Mouse (Mus musculus): ENCODE measurements around the gene Tram2.

The Tram2 gene

GRCm38 (mm10) chr1:21079217-21079773, at the start of gene Tram2:
Gene Tram2 (minus strand): TSS chr1:21079229.
- peak; percentile 85 to 93 for DNase-seq

GRCm38 (mm10) chr1:21124713-21125336, 45.8 kb upstream of the Tram2 start:
- no peak for DNase-seq

GRCm38 (mm10) chr1:21103784-21104183, 24.8 kb upstream of the Tram2 start:
- no peak for DNase-seq

- DNase-seq, result peak; percentile 56 to 58
These were observed 22.4 kb upstream of the Tram2 start for GRCm38 (mm10) chr1:21101221-21102006.

GRCm38 (mm10) chr1:21100726-21101125, 21.7 kb upstream of the Tram2 start:
- peak in 1 of 2 experiments; percentile 8 for DNase-seq

- DNase-seq, result no peak
These were observed 18.3 kb upstream of the Tram2 start for GRCm38 (mm10) chr1:21097001-21097989.

- DNase-seq, result no peak
These were observed 15.7 kb upstream of the Tram2 start for GRCm38 (mm10) chr1:21094644-21095215.

GRCm38 (mm10) chr1:21089661-21090117, 10.7 kb upstream of the Tram2 start:
- no peak for DNase-seq

GRCm38 (mm10) chr1:21086291-21086690, 7.3 kb upstream of the Tram2 start:
- DNase-seq, result no peak

- DNase-seq, result no peak
These were observed 5.6 kb upstream of the Tram2 start for GRCm38 (mm10) chr1:21084661-21085060.

- no peak for DNase-seq
These were observed 1.3 kb upstream of the Tram2 start for GRCm38 (mm10) chr1:21080362-21080761.

GRCm38 (mm10) chr1:21078481-21079214, 381 bp downstream of the Tram2 start:
- DNase-seq, result peak in 1 of 2 experiments; percentile 16

GRCm38 (mm10) chr1:21077619-21078018, 1.4 kb downstream of the Tram2 start:
- DNase-seq, result no peak

GRCm38 (mm10) chr1:21077191-21077590, 1.8 kb downstream of the Tram2 start:
- DNase-seq, result no peak

- DNase-seq, result no peak
These were observed 3.0 kb downstream of the Tram2 start for GRCm38 (mm10) chr1:21075986-21076495.

GRCm38 (mm10) chr1:21074231-21074630, 4.8 kb downstream of the Tram2 start:
- peak in 1 of 2 experiments; percentile 11 for DNase-seq

- no peak for DNase-seq
These were observed 6.1 kb downstream of the Tram2 start for GRCm38 (mm10) chr1:21072875-21073444.

GRCm38 (mm10) chr1:21070658-21071057, 8.4 kb downstream of the Tram2 start:
- DNase-seq, result no peak

GRCm38 (mm10) chr1:21069830-21070522, 9.1 kb downstream of the Tram2 start:
- DNase-seq, result no peak

- no peak for DNase-seq
These were observed 10.5 kb downstream of the Tram2 start for GRCm38 (mm10) chr1:21068491-21068890.
